Mouse (Mus musculus): Measurements from ENCODE around the gene Cntnap5b.
"Not testable (repeated sequence)": the region's sequence is repeated elsewhere in the genome, so short reads cannot be mapped to it uniquely, and the experiment has no call there.

Cntnap5b gene

GRCm38 (mm10) chr1:99772614-99773013 is at the start of gene Cntnap5b:
Gene Cntnap5b, plus strand, starts transcription at chr1:99772765.
- DNase-seq (ENCODE audit: low read depth, low spot score): no peak

GRCm38 (mm10) chr1:99759996-99760395 is 12.6 kb upstream of the Cntnap5b start:
- no peak for DNase-seq (ENCODE audit: low read depth, low spot score)

- no peak for DNase-seq (ENCODE audit: low read depth, low spot score)
These were observed 382 bp upstream of the Cntnap5b start for GRCm38 (mm10) chr1:99772183-99772582.

- DNase-seq (ENCODE audit: low read depth, low spot score): no peak
These were observed 1.6 kb downstream of the Cntnap5b start for GRCm38 (mm10) chr1:99774144-99774543.

GRCm38 (mm10) chr1:99813334-99814110 is 41.0 kb downstream of the Cntnap5b start:
- no peak for DNase-seq (ENCODE audit: low read depth, low spot score)

GRCm38 (mm10) chr1:99872344-99872743 is 99.8 kb downstream of the Cntnap5b start:
- DNase-seq (ENCODE audit: low read depth, low spot score): no peak

GRCm38 (mm10) chr1:99907774-99908173 is 135.2 kb downstream of the Cntnap5b start:
- no peak for DNase-seq (ENCODE audit: low read depth, low spot score)

GRCm38 (mm10) chr1:99943515-99943914 is 170.9 kb downstream of the Cntnap5b start:
- DNase-seq (ENCODE audit: low read depth, low spot score): no peak

GRCm38 (mm10) chr1:99959428-99959987 is 186.9 kb downstream of the Cntnap5b start:
- no peak for DNase-seq (ENCODE audit: low read depth, low spot score)

GRCm38 (mm10) chr1:99967300-99968089 is 194.9 kb downstream of the Cntnap5b start:
- no peak for DNase-seq (ENCODE audit: low read depth, low spot score)

- DNase-seq (ENCODE audit: low read depth, low spot score): no peak
These were observed 197.9 kb downstream of the Cntnap5b start for GRCm38 (mm10) chr1:99970184-99971086.

GRCm38 (mm10) chr1:100001226-100001625 is 228.7 kb downstream of the Cntnap5b start:
- DNase-seq (ENCODE audit: low read depth, low spot score): not testable (repeated sequence)

- no peak for DNase-seq (ENCODE audit: low read depth, low spot score)
These were observed 233.6 kb downstream of the Cntnap5b start for GRCm38 (mm10) chr1:100006021-100006745.

GRCm38 (mm10) chr1:100041808-100042207 is 269.2 kb downstream of the Cntnap5b start:
- DNase-seq (ENCODE audit: low read depth, low spot score): no peak

GRCm38 (mm10) chr1:100079812-100080211 is 307.2 kb downstream of the Cntnap5b start:
- DNase-seq (ENCODE audit: low read depth, low spot score): no peak

- DNase-seq (ENCODE audit: low read depth, low spot score): no peak
These were observed 328.0 kb downstream of the Cntnap5b start for GRCm38 (mm10) chr1:100100516-100100915.

GRCm38 (mm10) chr1:100101017-100101416 is 328.5 kb downstream of the Cntnap5b start:
- DNase-seq (ENCODE audit: low read depth, low spot score): no peak

- no peak for DNase-seq (ENCODE audit: low read depth, low spot score)
These were observed 331.8 kb downstream of the Cntnap5b start for GRCm38 (mm10) chr1:100104343-100104742.

GRCm38 (mm10) chr1:100122410-100122935 is 349.9 kb downstream of the Cntnap5b start:
- DNase-seq (ENCODE audit: low read depth, low spot score): no peak

GRCm38 (mm10) chr1:100163588-100164357 is 391.2 kb downstream of the Cntnap5b start:
- DNase-seq (ENCODE audit: low read depth, low spot score): no peak

All from A20 (cell line).